Mouse (Mus musculus): Measurements from ENCODE around the gene Map7.

Gene Map7

DNA sequence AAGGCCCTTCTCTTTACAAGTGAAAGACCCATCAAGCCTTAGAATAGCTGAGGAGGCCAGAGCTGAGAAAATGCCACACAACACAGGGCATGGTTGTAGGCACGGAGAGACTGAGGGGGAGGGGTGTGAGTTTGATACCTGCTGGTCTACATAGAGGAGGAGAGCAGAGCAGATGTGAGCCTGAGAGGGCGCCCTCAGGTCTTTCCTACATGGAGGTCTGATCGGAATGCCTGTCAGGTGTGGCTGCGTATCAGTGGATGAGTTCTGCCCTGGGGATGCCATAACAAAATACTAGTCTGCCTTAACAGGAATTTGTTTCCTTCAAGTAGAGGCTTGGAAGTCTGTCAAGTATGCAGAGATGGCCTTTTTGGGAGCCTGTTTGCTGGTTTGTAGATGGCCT is 37.0 kb downstream of the Map7 start:
- no peak for DNase-seq (ENCODE audit: low read depth in 2 of 2, low spot score in 2 of 2)

DNA sequence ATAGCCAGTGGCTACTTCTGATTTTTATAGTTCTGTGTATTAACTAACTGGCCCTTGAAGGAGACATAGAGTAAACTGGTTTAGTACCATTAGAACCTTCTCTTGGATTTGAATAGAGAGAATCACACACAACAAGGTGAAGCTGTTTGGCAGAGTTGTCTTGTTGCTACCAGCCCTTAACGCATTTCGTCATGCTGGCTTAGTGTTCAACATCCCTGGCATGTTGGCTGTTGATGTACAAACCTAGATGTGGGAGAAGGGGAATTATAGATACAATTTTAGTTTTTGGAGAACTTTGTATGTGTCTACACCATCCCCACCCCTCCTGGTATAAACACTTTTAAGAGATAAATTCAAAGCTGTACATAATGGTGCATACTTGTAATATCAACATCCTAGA is 37.5 kb downstream of the Map7 start:
- DNase-seq (ENCODE audit: low read depth in 2 of 2, low spot score in 2 of 2), result no peak

DNA sequence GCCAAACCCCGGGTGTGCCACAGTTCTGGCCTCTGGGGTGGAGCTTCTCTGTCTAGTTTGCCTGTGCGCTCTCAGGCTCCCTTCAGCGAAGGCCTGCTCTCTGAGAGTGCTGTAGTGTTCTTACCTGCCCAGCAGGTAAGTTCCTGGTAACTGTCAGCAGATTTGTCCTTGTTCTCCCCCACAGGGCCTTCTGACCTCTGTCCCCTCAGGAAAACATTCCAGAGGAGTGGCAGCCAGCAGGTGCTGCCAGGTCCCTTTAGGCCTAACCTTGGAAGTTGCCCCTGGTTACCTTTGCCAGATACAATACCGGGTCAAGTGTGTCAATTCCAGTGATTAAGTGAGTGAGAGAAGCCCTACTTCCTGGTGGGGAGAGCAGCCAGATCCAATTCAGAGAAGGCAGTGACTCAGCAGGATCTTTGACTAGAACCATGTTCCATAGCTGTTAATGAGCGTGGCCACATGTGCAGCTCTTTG is 38.6 kb downstream of the Map7 start:
- DNase-seq (ENCODE audit: low read depth in 2 of 2, low spot score in 2 of 2), result no peak

DNA sequence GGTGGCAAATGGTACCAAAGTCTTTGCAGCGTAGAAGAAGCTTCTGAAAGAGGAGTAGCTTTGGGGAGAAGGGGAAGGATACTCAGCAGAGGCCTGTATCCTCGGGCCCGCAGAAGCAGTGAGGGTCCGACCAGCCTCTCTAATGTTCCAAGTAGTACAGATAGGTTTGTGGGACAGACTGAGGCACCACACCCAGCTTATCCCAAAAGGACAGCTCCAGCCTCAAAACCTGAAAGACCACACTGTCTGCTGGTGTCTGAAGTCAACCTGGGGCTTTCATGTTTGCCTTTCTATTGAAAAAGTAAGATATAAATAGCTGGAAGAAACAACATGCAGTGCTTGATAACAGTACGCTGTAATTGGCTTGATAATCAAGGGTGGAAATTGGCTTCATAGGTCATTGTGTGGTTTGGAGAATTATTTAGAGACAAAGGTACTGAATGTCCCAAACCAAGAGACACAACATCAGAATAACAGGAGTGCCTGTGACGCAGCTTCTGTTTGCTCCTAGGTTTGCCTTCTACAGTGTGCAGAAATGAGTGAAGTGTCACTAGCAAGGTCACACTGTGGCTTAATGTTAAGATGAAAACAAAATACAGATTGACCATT is 42.0 kb downstream of the Map7 start:
- DNase-seq (ENCODE audit: low read depth in 2 of 2, low spot score in 2 of 2), result no peak

DNA sequence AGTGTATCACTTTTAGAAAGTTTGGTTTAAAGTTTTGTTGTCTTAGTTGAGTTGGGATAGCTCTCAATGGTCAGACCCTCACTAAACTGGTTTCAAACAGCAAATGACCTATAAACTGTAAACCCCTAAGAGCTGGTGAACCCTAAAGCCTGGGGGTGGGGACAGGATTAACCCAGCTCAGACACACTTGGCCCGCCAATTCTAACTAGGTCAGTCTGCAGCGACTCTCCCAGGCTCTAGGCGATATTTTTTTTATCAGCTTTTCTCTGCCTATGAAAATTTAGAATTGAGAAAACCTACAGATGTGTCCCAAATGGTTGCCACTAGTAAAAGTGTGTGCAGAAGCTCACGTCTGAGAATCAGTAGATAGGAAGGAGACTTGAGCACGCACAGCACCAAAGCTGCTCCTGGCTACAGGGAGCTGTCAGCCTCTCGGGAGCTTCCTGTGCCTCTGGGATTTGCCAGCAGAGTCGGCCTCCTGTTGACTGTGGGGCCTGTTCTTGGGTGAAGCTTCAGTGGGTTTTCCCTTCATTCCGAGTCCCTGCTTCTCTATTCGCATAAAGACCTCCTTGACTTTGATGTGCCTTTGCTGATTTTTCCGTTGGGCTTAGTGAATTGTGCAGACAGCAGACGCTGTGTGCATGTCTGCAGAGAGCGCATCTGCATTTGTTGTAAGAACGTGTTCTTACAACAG is 46.7 kb downstream of the Map7 start:
- no peak for DNase-seq (ENCODE audit: low read depth in 2 of 2, low spot score in 2 of 2)

DNA sequence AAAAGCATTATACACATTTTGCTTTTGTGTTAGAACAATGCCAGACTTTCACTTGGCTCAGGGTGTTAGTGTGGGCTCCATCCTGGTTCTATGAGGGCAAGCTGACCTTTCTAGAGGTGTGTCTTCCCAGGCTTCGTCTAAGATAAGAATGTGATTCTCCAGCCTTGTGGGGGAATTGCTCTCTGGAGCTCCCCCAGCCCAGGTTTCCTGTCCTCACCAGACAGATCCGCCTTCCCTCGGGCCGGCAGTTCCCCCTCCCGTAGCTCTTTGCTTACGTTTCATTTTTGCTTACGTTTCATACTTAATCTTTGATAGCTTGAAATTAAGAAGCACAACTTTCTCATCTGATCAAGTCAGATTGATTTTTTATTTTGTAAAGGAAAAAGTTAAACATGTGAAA is 48.8 kb downstream of the Map7 start:
- no peak for DNase-seq (ENCODE audit: low read depth in 2 of 2, low spot score in 2 of 2)

DNA sequence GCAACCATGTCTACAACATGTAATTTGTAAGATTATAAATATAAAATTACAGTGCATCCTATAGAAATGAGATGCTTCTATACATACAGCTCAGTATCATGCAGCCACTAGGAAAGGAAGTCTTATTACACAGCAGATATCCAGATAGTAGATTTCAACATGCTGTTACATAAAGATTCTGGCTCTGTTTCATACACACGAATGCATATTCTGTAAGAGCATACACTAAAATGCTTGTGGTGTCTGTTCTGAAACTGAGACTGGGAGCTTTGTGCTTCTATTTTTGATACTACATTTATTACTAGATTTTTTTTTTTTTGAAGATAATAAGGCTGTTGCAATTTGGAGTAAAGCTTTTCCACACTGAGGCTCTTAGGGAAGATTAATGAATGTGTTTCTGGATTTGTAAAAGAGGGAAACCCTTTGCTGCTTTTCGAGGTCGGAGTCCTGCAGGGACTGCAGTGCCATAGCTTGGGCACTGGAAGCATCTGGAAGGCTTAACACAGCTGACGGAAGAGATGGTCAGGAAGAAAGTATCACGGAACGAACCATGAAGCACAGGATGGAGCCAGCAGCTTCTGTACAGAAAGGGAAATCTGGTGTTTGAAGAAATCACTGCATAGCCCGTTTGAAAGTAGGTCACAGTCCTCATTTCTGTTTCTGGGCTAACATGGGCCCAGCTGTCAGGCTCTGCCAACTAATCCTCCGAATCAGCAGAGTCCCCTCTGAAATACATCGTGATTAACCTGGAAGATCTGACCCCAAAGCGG is 50.9 kb downstream of the Map7 start:
- no peak for DNase-seq (ENCODE audit: low read depth in 2 of 2, low spot score in 2 of 2)

DNA sequence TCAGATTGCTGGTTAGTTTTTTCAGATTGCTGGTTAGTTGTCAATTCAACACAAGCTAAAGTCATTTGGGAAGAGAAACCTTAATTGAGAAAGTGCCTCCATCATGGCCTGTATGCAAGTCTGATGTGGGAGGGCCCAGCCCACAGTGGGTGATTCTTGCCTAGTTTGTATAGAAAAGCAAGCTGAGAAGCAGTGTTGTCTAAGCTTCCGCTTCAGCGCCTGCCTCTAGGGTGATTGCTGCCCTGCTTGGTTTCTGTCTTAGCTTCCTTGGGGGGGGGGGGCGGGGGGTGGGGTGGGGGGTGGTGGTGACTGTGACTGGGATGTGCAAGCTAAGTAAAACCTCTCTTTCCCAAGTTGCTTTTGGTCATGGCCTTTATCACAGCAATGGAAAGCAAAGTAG is 53.0 kb downstream of the Map7 start:
- no peak for DNase-seq (ENCODE audit: low read depth in 2 of 2, low spot score in 2 of 2)

DNA sequence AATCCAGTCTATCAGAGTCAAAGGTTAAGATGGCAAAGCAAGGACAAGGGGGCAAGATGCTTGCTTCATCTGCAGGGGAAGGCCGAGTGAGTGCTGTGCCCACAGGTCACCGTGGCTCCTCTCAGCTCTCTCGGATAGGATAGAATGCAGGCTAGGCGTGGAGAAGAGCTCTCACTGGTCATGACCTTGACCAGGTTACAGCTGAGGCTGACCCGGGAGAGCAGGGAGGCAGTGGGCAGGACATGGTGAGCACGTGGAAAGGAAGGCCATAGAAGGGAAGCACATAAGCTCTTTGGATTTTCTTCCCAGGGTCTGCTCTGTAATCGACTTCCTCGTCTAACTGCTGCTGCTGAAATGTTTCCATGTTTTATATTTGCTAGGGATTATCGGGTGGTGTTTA is 53.9 kb downstream of the Map7 start:
- no peak for DNase-seq (ENCODE audit: low read depth in 2 of 2, low spot score in 2 of 2)

DNA sequence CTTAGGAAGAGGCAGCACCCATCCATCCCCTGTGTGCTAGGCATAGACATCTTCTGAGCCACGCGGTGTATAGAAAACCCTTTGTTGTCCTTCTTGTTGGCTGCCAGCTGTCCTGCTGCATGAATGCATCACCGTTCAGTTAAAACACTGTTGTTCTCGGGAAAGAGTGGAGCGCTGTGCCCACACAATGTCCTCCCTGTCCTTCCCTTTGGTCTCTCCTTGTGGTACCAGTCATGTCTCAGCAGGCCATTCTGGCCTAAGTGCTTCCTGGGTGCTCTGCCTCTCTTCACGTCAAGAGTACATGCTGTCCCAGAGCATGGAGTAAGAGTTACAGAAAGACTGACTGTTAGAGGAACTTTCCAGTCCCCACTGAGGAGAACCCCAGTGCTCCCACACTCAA is 54.5 kb downstream of the Map7 start:
- no peak for DNase-seq (ENCODE audit: low read depth in 2 of 2, low spot score in 2 of 2)

DNA sequence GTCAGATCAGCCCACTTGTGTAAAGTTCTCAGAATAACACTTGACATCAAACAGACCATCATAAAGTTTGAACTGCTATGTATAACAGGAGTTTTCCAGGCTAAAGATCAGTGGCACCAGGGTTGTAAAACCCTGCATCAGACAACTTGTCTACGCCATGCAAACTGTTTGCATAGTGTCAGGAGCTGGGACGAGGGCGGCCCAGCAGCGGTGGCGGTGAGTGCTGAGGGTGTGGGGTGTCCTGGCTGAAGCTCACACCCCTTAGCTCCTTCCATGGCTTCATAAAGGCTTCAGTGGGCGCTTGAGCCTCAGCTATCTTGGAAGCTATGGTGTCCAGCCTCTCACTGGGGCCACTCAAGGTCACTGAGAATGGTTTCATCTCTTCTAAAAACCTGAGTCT is 55.2 kb downstream of the Map7 start:
- no peak for DNase-seq (ENCODE audit: low read depth in 2 of 2, low spot score in 2 of 2)

DNA sequence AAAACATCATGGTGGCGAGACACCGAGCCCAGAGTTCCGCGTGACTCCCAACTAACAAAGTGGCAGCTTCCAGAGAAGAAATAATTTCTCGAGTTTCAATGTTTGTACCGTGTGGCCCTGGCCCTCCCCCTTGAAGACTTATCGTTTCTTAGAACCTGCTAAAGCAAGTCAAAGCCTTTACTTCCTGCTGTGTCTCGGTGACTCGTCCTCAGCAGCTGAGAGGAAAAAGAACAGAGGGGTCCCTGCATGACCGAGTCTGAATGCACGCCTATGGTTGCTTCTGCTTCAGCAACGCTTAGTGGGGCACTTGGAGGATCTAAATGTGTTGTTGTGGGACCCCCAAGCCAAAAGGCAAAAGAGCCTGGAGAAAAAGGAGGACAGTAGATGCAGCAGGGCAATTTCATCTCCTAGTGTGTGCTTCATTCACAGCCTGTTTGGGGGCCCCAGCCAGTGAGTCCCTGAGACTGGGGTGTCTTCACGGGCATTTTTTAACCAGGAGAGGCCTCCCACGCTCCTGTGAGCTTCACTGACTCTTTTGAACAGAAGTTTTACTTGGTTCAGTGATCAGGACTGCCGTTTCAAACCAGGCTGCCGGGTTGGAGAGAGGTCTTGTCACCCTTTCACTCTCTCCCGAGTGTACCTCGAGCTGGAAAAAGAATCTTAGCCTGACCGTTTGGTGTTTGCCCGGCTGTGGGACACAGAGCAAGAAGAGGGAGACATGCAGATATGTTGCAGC is 56.6 kb downstream of the Map7 start:
- peak in 1 of 2 experiments; percentile 27 for DNase-seq (ENCODE audit: low read depth in 2 of 2, low spot score in 2 of 2)

DNA sequence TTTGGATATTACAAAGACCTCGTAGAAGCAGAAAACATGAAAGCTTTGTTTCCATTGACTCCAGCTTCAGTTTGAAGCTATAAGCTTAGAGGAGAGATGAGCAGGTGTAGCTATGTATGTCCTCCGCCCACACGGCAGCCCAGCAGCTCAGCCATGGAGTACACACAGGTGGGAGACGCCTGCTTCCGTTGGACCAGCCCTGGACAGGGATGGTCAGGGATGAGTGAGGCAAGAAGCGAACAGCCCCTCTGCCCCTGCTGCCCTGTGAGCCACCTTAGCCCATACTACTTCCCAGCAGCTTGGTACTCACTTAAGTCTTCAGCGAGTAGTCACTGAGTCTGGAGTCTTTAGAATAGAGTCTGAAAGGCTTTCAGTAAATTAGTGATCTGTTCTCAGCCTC is 58.7 kb downstream of the Map7 start:
- DNase-seq (ENCODE audit: low read depth in 2 of 2, low spot score in 2 of 2), result no peak

DNA sequence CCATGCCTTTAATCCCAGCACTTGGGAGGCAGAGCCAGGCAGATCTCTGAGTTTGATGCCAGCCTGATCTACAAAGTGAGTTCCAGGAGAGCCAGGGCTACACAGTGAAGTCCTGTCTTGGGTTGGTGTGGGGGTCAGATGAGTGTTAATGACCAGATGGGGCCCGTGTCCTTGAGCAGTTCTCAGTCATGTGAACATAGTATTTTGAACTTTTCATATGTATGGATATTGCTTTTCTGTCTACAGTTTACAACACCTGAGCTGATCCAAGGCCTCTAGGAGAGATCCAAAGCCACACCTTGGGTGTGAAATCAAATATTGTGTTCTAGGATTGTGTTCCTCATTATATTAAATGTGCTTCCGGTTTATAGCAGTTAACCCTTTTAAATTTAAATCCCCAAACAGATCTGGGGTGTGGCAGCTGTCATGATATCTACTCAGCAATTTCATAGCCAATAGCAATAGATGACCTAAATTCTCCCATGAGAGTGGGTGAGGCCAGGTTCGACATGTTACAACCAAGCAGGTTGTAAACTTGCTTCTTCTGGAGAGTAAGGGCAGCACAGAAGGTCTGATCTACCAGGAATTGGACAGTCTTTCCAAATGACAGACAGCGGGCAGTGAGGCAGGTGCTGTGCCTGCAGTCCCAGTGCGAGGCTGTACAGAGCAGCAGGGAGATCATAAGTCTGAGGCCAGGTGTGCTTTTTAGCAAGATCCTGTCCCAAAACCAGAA is 61.5 kb downstream of the Map7 start:
- DNase-seq (ENCODE audit: low read depth in 2 of 2, low spot score in 2 of 2), result no peak

DNA sequence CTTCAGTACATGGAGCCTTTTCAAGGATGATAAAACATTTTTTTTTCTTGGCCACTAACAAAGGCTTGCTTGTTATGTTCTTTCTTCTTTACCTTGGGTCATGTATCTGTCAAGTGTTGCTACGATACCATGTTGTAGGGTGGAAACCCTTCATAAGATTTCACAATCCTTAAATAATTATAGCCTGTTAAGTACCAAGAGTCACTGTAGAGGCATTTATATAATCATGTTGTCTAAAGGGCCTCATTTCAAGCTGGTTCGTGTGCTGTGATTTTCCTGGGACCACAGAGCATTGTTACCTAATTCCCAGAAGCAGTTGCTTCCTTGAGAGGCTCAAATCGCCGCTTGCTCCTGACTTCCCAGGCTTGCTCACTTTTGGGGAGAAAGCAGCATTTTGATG is 66.1 kb downstream of the Map7 start:
- no peak for DNase-seq (ENCODE audit: low read depth in 2 of 2, low spot score in 2 of 2)

DNA sequence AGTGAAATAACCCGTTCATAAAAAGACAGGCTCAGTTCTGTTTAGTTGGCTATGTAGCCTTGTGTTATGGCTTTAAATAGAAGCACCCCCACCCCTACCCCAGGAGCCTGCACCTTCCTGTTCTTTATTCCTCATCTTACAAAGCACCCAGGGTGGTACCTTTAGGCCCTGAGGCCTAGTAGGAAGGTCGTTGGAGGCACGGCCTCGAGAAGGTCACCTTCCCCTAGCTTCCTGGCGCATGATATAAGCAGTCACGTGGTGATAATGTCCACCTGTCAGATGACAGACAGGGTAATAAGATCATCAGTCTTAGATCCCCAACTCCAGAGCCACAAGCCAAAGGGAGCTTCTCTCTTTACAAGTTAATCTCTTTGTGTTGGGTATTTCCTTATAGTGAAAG is 68.7 kb downstream of the Map7 start:
- DNase-seq (ENCODE audit: low read depth in 2 of 2, low spot score in 2 of 2), result no peak

DNA sequence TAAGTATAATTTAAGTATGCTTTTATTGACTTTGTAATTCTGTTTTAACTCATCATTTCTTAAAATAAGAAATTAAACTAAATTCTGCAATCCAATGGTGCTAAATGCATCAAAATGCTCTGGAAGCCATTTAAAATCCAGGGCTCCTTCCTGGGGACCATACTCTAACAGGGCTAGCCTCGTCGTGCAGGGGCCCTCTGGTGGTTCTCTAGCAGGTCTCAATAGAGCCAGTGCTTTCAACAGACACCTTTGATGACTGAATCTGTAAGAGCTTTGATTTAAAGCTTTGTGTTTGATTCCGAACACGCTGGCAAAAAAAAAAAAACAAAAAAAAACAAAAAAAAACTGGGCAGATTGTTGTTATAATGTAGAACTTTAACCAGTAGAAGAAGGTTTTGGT is 70.6 kb downstream of the Map7 start:
- no peak for DNase-seq (ENCODE audit: low read depth in 2 of 2, low spot score in 2 of 2)

DNA sequence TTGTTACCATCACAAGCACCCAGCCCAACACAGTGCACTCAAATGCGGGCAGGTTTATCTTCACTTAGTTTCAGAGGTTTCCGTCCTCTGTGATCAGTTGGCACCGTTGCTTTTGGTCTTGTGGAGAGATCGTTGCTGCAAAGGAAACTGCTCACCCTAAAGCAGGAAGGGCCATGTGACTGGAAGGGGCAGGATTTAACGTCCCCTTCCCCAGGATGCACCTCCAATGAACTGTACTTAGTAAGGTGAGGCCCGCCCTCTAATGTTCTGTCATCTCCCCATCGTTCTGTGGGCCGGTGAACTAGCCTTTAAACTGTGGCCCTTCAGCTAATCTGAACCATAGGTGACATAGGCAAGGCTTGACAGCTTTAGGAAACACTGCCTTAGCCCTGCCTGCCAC is 71.3 kb downstream of the Map7 start:
- peak in 1 of 2 experiments; percentile 34 for DNase-seq (ENCODE audit: low read depth in 2 of 2, low spot score in 2 of 2)

DNA sequence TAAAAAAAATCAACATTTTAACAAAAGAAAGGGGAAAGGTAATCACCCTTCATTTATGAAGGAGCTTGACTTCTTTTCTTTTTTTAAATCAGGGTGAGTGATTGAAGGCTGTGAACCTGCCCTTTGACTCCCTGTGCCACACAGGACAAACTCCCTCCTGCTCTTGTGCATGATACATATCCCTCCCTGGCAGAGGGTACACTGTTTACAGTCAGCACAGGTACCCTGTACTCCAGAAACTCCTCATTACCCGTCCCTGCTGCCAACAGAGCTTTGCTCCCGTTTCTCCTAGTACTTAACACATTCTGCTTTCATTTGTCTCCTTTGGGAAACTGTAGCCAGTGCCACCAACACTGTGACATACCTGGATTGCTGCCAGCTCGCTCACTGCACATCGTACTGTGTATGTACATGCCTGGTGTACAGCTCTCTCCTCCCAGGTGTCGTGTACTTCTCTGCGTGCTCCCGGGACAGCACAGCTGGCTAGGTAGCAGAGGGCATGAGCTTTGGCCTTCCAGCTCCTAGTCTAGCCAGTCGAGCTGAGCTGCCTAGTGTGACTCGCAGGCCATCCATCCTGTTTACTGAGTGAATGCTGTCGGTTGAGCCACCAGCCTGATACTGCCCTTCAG is 72.3 kb downstream of the Map7 start:
- no peak for DNase-seq (ENCODE audit: low read depth in 2 of 2, low spot score in 2 of 2)

DNA sequence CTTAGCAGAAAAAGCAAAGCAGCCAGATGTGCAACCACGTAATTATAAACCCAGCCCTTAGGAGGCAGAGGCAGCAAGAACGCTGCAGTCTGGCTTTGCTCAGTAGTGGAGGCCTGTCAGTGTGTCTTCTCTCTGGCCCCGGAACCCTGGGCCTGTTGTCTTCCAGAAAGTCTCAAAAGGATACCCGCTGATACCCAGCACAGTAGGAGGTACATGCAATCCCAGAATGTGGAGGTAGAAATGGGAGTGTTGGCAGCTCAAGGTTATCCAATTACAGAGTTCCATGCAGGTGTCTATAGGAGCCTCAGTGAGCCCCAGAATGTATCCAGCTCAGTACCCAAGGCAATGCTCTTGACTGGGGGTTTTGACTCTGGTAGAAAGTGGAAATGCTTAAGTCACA is 73.7 kb downstream of the Map7 start:
- no peak for DNase-seq (ENCODE audit: low read depth in 2 of 2, low spot score in 2 of 2)

DNA sequence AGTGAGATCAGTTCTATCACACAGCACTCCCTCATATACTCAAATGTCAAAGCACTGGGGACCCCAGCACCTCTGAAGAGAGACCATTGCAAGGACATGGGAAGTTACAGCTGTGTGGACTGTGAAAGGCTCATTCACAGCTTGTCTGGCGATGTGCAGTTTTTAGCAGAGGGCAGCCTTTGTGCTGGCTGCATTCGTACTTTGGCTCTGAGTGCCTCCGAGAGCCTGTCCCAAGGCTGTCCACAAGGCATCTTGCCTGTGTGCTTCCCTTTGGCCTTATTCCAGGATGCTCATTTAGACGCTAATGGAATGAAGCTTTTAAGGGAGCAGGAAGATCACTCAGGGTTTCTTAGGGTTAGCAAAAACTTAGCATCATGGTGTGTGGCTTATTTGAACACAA is 78.5 kb downstream of the Map7 start:
- no peak for DNase-seq (ENCODE audit: low read depth in 2 of 2, low spot score in 2 of 2)

Measured in CD8-positive naive resting alpha-beta T cell, adult 2 months (primary cell).